In genomic region chr5:35209348-35209747, GRCm38 (mm10) we compare ENCODE assay signal across 23 mouse cellular contexts.
DNase-seq lines count a peak whose midpoint lies in the region; ATAC-seq and TF ChIP-seq lines count a peak whose summit lies in the region.
"Had no signal": no experiment of that assay in that cellular context is flagged by ENCODE, and none has a peak within 500 bp of the region (broad histone marks: within the 10 kb centered on the region; RNA-seq: fewer than 3 reads in every experiment).

No protein-coding gene starts in this region.

- no peaks in the 10 kb centered on the region for H3K36me3 ChIP-seq in heart, embryonic 12.5 days
- no peaks in the 10 kb centered on the region for H3K36me3 ChIP-seq in heart, embryonic 10.5 days
- H3K36me3 ChIP-seq in heart, embryonic 16.5 days (ENCODE audit: control insufficient read depth, insufficient read depth), result no peaks in the 10 kb centered on the region
- no peaks in the 10 kb centered on the region for H3K36me3 ChIP-seq in heart, adult 2 months (ENCODE audit: control insufficient read depth, insufficient read depth, low read length)
- H3K36me3 ChIP-seq in midbrain, embryonic 11.5 days (ENCODE audit: control insufficient read depth, insufficient read depth, low read length), result no peaks in the 10 kb centered on the region
- H3K36me3 ChIP-seq in midbrain, embryonic 14.5 days (ENCODE audit: control insufficient read depth, insufficient read depth, low read length), result no peaks in the 10 kb centered on the region
- H3K36me3 ChIP-seq: embryonic facial prominence, embryonic 10.5 days; embryonic facial prominence, embryonic 12.5 days; forebrain, embryonic 15.5 days; G1E had no signal

- WGBS in heart, embryonic 12.5 days, result 31% methylated on average over 1 of the region's 1 CpGs
- 41% methylated on average over 1 of the region's 1 CpGs for WGBS in heart, embryonic 10.5 days
- WGBS in heart, embryonic 16.5 days, result 27% methylated on average over 1 of the region's 1 CpGs
- WGBS in heart, adult 2 months, result 23% methylated on average over 1 of the region's 1 CpGs
- 70% methylated on average over 1 of the region's 1 CpGs for WGBS in midbrain, embryonic 11.5 days
- WGBS in midbrain, embryonic 14.5 days, result 79% methylated on average over 1 of the region's 1 CpGs

- ATAC-seq in heart, embryonic 12.5 days (ENCODE audit: insufficient number of reproducible peaks, low FRiP score), result no peak
- ATAC-seq in heart, embryonic 16.5 days (replicated peaks; ENCODE audit: extremely low read depth, insufficient read depth, low FRiP score), result peak; percentile 45; the same call in 1 of the 2 replicates
- ATAC-seq in midbrain, embryonic 11.5 days (ENCODE audit: low FRiP score), result no peak
- ATAC-seq in midbrain, embryonic 14.5 days (ENCODE audit: low FRiP score, low TSS enrichment), result no peak
- ATAC-seq: activated CD4-positive, CD25-positive, alpha-beta regulatory T cell, adult 4 months; CD4-positive, CD25-positive, alpha-beta regulatory T cell, adult 4 months; forebrain, embryonic 13.5 days; forebrain, embryonic 15.5 days; Patski had no signal

- no peak overlapping the region for H3K9ac ChIP-seq in heart, embryonic 12.5 days
- H3K9ac ChIP-seq in heart, embryonic 16.5 days (ENCODE audit: low read length), result no peak overlapping the region
- no peak overlapping the region for H3K9ac ChIP-seq in heart, adult 2 months (ENCODE audit: low read depth, low read length)
- no peak overlapping the region for H3K9ac ChIP-seq in midbrain, embryonic 11.5 days (ENCODE audit: low read length)
- H3K9ac ChIP-seq in midbrain, embryonic 14.5 days (replicated peaks; ENCODE audit: low read length), result no peak overlapping the region
- H3K9ac ChIP-seq: embryonic facial prominence, embryonic 12.5 days; forebrain, embryonic 13.5 days; forebrain, embryonic 15.5 days had no signal

- no peak for DNase-seq in heart, embryonic 10.5 days (ENCODE audit: low spot score)
- no peak for DNase-seq in heart, adult 2 months
- DNase-seq in midbrain, embryonic 11.5 days (ENCODE audit: low spot score, missing footprints), result peak; percentile 59
- DNase-seq in midbrain, embryonic 14.5 days, result no peak
- DNase-seq: adrenal gland, adult 8-10 months; adrenal gland, postnatal 14 days; adrenal gland, postnatal 36 days; B cell, adult 2 months; cerebellum, adult 11-12 months; cerebellum, adult 2 months; cerebellum, adult 9-10 months; cerebellum, postnatal 10 days; cerebellum, postnatal 25 days had no signal

- no peak for TF ChIP-seq CTCF in heart, adult 2 months (IDR thresholded peaks at IDR 0.05)

- peak overlapping the region; percentile 25; the same call in 1 of the 2 replicates for H3K27ac ChIP-seq in heart, embryonic 12.5 days (ENCODE audit: poor library complexity, severe bottlenecking)
- no peak overlapping the region for H3K27ac ChIP-seq in heart, embryonic 10.5 days
- H3K27ac ChIP-seq in heart, embryonic 16.5 days (ENCODE audit: low read length), result no peak overlapping the region
- H3K27ac ChIP-seq in heart, adult 2 months, result no peak overlapping the region
- no peak overlapping the region for H3K27ac ChIP-seq in midbrain, embryonic 11.5 days (ENCODE audit: low read depth, low read length)
- no peak overlapping the region for H3K27ac ChIP-seq in midbrain, embryonic 14.5 days (replicated peaks; ENCODE audit: low read depth, low read length)
- H3K27ac ChIP-seq: embryonic facial prominence, embryonic 10.5 days; embryonic facial prominence, embryonic 12.5 days; forebrain, embryonic 13.5 days; forebrain, embryonic 15.5 days had no signal

- intact Hi-C loops in heart, adult 2 months (cut with DNase I), result no loop called here

- no peaks in the 10 kb centered on the region for H3K9me3 ChIP-seq in heart, embryonic 12.5 days (replicated peaks)
- H3K9me3 ChIP-seq in heart, embryonic 10.5 days, result no peaks in the 10 kb centered on the region
- H3K9me3 ChIP-seq in heart, embryonic 16.5 days (replicated peaks; ENCODE audit: control insufficient read depth, low read length), result no peaks in the 10 kb centered on the region
- H3K9me3 ChIP-seq in midbrain, embryonic 11.5 days (ENCODE audit: control insufficient read depth, low read length), result no peaks in the 10 kb centered on the region
- no peaks in the 10 kb centered on the region for H3K9me3 ChIP-seq in midbrain, embryonic 14.5 days (ENCODE audit: control insufficient read depth, low read length)
- H3K9me3 ChIP-seq: embryonic facial prominence, embryonic 10.5 days; embryonic facial prominence, embryonic 12.5 days; forebrain, embryonic 13.5 days; forebrain, embryonic 15.5 days; G1E had no signal

- no peak overlapping the region for H3K4me3 ChIP-seq in heart, embryonic 12.5 days
- H3K4me3 ChIP-seq in heart, embryonic 10.5 days, result no peak overlapping the region
- no peak overlapping the region for H3K4me3 ChIP-seq in heart, embryonic 16.5 days (ENCODE audit: low read length)
- H3K4me3 ChIP-seq in heart, adult 2 months, result no peak overlapping the region
- H3K4me3 ChIP-seq in midbrain, embryonic 11.5 days (ENCODE audit: low read depth, low read length), result no peak overlapping the region
- no peak overlapping the region for H3K4me3 ChIP-seq in midbrain, embryonic 14.5 days (replicated peaks; ENCODE audit: low read depth, low read length)
- H3K4me3 ChIP-seq: embryonic facial prominence, embryonic 10.5 days; embryonic facial prominence, embryonic 12.5 days; forebrain, embryonic 13.5 days; forebrain, embryonic 15.5 days had no signal

- TF ChIP-seq EP300 in heart, adult 2 months (IDR thresholded peaks at IDR 0.05; ENCODE audit: insufficient read depth, low read depth, low read length), result no peak

- peaks cover 6% of the 10 kb centered on the region; the same call in 1 of the 2 replicates for H3K27me3 ChIP-seq in heart, embryonic 12.5 days (replicated peaks)
- H3K27me3 ChIP-seq in heart, embryonic 10.5 days (ENCODE audit: insufficient read depth, poor library complexity, severe bottlenecking), result peaks cover 27% of the 10 kb centered on the region; the same call in 1 of the 2 replicates
- no peaks in the 10 kb centered on the region for H3K27me3 ChIP-seq in heart, embryonic 16.5 days (ENCODE audit: control insufficient read depth, insufficient read depth, low read length)
- H3K27me3 ChIP-seq in heart, adult 2 months (ENCODE audit: control insufficient read depth, insufficient read depth, low read length), result no peaks in the 10 kb centered on the region
- no peaks in the 10 kb centered on the region for H3K27me3 ChIP-seq in midbrain, embryonic 11.5 days (ENCODE audit: control insufficient read depth, insufficient read depth, low read length)
- H3K27me3 ChIP-seq in midbrain, embryonic 14.5 days (ENCODE audit: control insufficient read depth, insufficient read depth, low read length), result no peaks in the 10 kb centered on the region
- H3K27me3 ChIP-seq: embryonic facial prominence, embryonic 12.5 days; forebrain, embryonic 13.5 days; forebrain, embryonic 15.5 days had no signal

- no peaks in the 10 kb centered on the region for H3K79me2 ChIP-seq in heart, adult 2 months (replicated peaks; ENCODE audit: control insufficient read depth, insufficient read depth, low read length)

- H3K4me2 ChIP-seq in heart, embryonic 12.5 days, result no peak overlapping the region
- H3K4me2 ChIP-seq in heart, embryonic 16.5 days (ENCODE audit: low read depth, low read length), result no peak overlapping the region
- H3K4me2 ChIP-seq in midbrain, embryonic 11.5 days, result no peak overlapping the region
- no peak overlapping the region for H3K4me2 ChIP-seq in midbrain, embryonic 14.5 days (ENCODE audit: low read length)
- H3K4me2 ChIP-seq: embryonic facial prominence, embryonic 12.5 days; forebrain, embryonic 13.5 days; forebrain, embryonic 15.5 days had no signal

- TF ChIP-seq POLR2A in heart, adult 2 months (IDR thresholded peaks at IDR 0.05; ENCODE audit: insufficient read depth, low read depth, low read length), result no peak

- peaks cover 11% of the 10 kb centered on the region for H3K4me1 ChIP-seq in heart, embryonic 12.5 days (replicated peaks)
- H3K4me1 ChIP-seq in heart, embryonic 10.5 days, result peaks cover 9% of the 10 kb centered on the region; the same call in 1 of the 2 replicates
- H3K4me1 ChIP-seq in heart, embryonic 16.5 days (ENCODE audit: control insufficient read depth, insufficient read depth, low read length), result 0 out of 2 replicates have a peak, but pooled peaks cover 4% of the 10 kb centered on the region
- H3K4me1 ChIP-seq in heart, adult 2 months (ENCODE audit: control insufficient read depth, insufficient read depth, low read length), result no peaks in the 10 kb centered on the region
- no peaks in the 10 kb centered on the region for H3K4me1 ChIP-seq in midbrain, embryonic 11.5 days (ENCODE audit: control insufficient read depth, insufficient read depth, low read length)
- H3K4me1 ChIP-seq in midbrain, embryonic 14.5 days (ENCODE audit: control insufficient read depth, insufficient read depth, low read length), result no peaks in the 10 kb centered on the region
- H3K4me1 ChIP-seq: embryonic facial prominence, embryonic 10.5 days; embryonic facial prominence, embryonic 12.5 days; forebrain, embryonic 13.5 days; forebrain, embryonic 15.5 days had no signal
